Mouse (Mus musculus) heart, embryonic 13.5 days (tissue): Measurements from ENCODE around the gene Sp110. TPM values are rescaled to one million over a fixed set of nuclear protein-coding genes. Genes with fewer than 3 reads are reported as not detected.
"Not testable (repeated sequence)": the region's sequence is repeated elsewhere in the genome, so short reads cannot be mapped to it uniquely, and the experiment has no call there.

Experiments
- ATAC-seq: fragments of 200-750 bp; cut with Nextera tagmentation; 2 replicates; pipeline ENCODE4 v1.8.0; 2017; ENCODE audit warnings: moderate TSS enrichment; ENCODE audit not compliant: insufficient number of reproducible peaks, low FRiP score, low TSS enrichment; ENCODE audit errors: extremely low read depth
- H3K27ac ChIP-seq: fragments of 300-500 bp; sonication (generic); replicated peaks from 2 replicates; pipeline ENCODE4 v1.5.1; 2015; ENCODE audit warnings: moderate library complexity, mild to moderate bottlenecking, inconsistent platforms
- H3K27me3 ChIP-seq: fragments of 300-500 bp; sonication (generic); replicated peaks from 2 replicates; pipeline ENCODE4 v1.6.1; 2015; ENCODE audit warnings: mild to moderate bottlenecking, inconsistent platforms
- H3K36me3 ChIP-seq: fragments of 300-500 bp; sonication (generic); 2 replicates; pipeline ENCODE4 v1.6.1; 2015; ENCODE audit warnings: mild to moderate bottlenecking, inconsistent platforms
- H3K4me1 ChIP-seq: fragments of 300-500 bp; sonication (generic); 2 replicates; pipeline ENCODE4 v1.6.1; 2015; ENCODE audit warnings: inconsistent platforms
- H3K4me2 ChIP-seq: fragments of 300-500 bp; sonication (generic); 2 replicates; pipeline ENCODE4 v1.6.1; 2015; ENCODE audit warnings: inconsistent platforms, mild to moderate bottlenecking, moderate library complexity
- H3K4me3 ChIP-seq: fragments of 300-500 bp; sonication (generic); 2 replicates; pipeline ENCODE4 v1.5.1; 2015; ENCODE audit warnings: moderate library complexity, mild to moderate bottlenecking, inconsistent platforms
- H3K9ac ChIP-seq: fragments of 300-500 bp; sonication (generic); 2 replicates; pipeline ENCODE4 v1.6.1; 2015; ENCODE audit warnings: inconsistent platforms, mild to moderate bottlenecking, moderate library complexity
- H3K9me3 ChIP-seq: fragments of 300-500 bp; sonication (generic); 2 replicates; pipeline ENCODE4 v1.6.1; 2016; ENCODE audit warnings: inconsistent platforms
- WGBS: fragments of 180-500 bp; shearing (Covaris S2); methylation state at CpG from one replicate; pipeline ENCODE4 v1.1.7; 2015; ENCODE audit warnings: mixed read lengths; 5-methylcytosine and 5-hydroxymethylcytosine counted together
- polyA plus RNA-seq: library from polyadenylated mRNA; unstranded; fragments of >200 nt; fragmentation: Nextera tagmentation; extraction: Ambion mirVana; gene quantifications from 2 replicates; pipeline ENCODE4 v1.2.1, GENCODE M21; 2015

Gene Sp110
- polyA plus RNA-seq, 1 experiment from 2014 or later, result 2.2 TPM

GRCm38 (mm10) chr1:85528451-85529110 is 70.0 kb downstream of the Sp110 start:
- not testable (repeated sequence) for ATAC-seq, H3K27ac ChIP-seq, H3K9me3 ChIP-seq, H3K9ac ChIP-seq, H3K4me2 ChIP-seq, H3K36me3 ChIP-seq, H3K4me3 ChIP-seq, H3K4me1 ChIP-seq, H3K27me3 ChIP-seq
- 71% methylated on average over 13 of the region's 15 CpGs for WGBS

Other genes with a start within 250 kb of the Sp110 start
- not detected in 2 replicates for gene G530012D18Rik, start 23.1 kb downstream of the Sp110 start, polyA plus RNA-seq
- gene Sp140, start 1.6 kb upstream of the Sp110 start, polyA plus RNA-seq, result 1.4 and 1.7 TPM in 2 replicates
- 1.7 and 1.9 TPM in 2 replicates for gene Sp100, start 51.2 kb upstream of the Sp110 start, polyA plus RNA-seq
- gene A630001G21Rik, start 179.8 kb upstream of the Sp110 start, polyA plus RNA-seq, result 1.3 and 1.6 TPM in 2 replicates
- 20.6 and 20.8 TPM in 2 replicates for gene Cab39, start 194.6 kb upstream of the Sp110 start, polyA plus RNA-seq